Mouse (Mus musculus): Measurements from ENCODE around the gene Nsmce4a. TPM values are rescaled to one million over a fixed set of nuclear protein-coding genes. Genes with fewer than 3 reads are reported as not detected.
"Not testable (repeated sequence)": the region's sequence is repeated elsewhere in the genome, so short reads cannot be mapped to it uniquely, and the experiment has no call there.

Nsmce4a gene
- 10 to 100 TPM; 38.8 to 51.0 (median 43.0) TPM for total RNA-seq (2022)

DNA sequence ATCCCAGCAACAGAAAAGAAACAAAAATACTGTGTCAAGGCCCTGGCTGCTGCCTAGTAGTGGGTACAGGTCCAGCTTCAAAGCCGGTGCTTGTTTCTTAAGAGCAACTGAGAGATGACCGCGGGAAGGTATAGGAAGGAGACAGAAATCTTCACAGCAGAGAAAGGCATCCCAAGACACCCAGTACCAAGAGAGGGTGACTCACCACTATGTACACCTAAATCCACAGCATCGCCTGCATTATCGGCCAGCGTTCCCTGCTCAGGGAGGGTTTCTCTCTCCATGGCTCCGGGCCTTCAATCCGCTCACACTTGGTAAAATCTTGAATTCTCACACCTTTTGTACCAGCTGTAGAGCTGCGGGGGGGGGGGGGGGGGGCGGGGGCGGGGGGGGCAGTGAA is at the start of gene Nsmce4a:
Nsmce4a (minus strand) TSS at position 298 of the 400 bp plus-strand sequence.
- no peak for DNase-seq (ENCODE audit: low spot score)

GRCm38 (mm10) chr7:130622359-130622758 is 49.4 kb upstream of the Nsmce4a start:
- no peak for DNase-seq (ENCODE audit: low spot score)

DNA sequence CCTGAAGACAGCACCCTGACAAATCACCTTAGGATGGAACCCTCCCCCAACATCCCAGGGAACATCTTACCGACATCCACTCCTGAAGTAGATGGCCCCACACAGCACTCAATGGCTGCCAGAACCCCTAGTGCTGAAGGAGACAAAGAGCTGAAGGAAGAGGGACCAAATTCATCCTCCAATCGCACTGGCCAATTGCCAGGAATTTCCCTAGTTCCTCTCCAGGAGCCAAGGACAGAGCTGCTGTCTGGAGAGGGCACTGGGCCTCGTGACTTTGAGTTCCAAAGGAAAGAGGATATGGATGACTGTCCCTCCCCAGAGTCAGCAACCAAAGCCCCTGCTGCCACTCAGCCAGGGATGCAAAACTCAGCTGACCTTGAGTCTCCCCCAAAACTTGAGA is 49.0 kb upstream of the Nsmce4a start:
- no peak for DNase-seq (ENCODE audit: low spot score)

- DNase-seq (ENCODE audit: low spot score) = no peak
These were observed 48.1 kb upstream of the Nsmce4a start for GRCm38 (mm10) chr7:130621068-130621467.

DNA sequence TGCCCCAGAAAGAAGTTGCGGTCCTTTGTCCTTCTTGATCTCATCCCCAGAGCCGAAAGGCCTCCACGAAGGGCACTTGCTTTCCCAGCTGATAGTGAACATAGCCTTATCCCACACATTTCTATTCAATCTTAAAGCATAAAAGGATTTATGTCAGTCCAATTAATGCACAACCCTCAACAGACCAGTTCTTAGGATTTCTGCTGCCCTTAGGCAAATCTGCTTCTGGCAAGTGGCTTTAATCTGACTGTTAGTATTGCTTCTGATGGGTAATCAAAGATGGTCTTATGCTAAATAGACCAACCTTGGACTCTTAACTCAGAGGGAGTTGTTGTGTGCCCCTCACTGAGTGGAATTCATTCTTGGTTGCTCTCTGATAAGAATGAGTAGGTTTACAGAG is 44.7 kb upstream of the Nsmce4a start:
- DNase-seq (ENCODE audit: low spot score) = no peak

DNA sequence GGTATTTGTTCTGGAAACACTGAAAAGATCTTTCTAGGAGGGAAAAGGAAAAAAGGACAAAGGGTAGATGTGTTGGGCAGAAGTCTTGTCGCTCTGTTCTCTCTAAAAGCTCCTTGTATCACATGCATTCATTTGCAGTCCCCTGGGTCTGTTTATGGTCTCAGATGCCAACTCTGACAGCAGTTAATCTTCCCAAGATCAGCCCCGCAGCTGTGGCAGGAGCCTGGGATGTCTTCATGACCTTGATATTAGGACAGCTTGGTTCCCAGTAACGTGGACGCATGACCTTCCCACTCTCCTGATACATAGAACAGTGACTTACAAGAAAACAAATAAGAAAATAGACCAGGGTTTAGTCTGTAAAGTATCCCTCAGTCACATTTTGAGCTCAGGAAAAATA is 41.1 kb upstream of the Nsmce4a start:
- no peak for DNase-seq (ENCODE audit: low spot score)

- no peak for DNase-seq (ENCODE audit: low spot score)
These were observed 34.0 kb upstream of the Nsmce4a start for GRCm38 (mm10) chr7:130606958-130607357.

- DNase-seq (ENCODE audit: low spot score) = no peak
These were observed 32.2 kb upstream of the Nsmce4a start for GRCm38 (mm10) chr7:130605111-130605510.

DNA sequence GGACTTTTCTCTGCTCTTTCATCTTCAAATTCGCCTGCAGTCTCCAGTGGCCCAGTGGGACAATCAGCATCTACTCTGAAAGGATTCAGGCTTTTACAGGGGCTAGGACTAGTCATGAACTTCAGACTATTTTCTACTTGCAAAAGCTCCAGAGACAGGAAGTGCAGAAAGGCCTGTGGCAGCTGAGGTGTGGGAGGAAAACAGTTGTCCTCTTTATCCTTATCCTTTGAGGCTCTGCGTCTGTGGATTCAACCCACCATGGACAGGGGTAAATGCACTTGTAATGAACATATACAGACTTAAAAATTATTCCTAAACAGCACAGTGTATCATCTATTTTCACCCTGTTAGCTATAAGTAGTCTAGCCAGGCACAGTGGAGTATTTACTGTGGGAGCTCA is 31.5 kb upstream of the Nsmce4a start:
- no peak for DNase-seq (ENCODE audit: low spot score)

DNA sequence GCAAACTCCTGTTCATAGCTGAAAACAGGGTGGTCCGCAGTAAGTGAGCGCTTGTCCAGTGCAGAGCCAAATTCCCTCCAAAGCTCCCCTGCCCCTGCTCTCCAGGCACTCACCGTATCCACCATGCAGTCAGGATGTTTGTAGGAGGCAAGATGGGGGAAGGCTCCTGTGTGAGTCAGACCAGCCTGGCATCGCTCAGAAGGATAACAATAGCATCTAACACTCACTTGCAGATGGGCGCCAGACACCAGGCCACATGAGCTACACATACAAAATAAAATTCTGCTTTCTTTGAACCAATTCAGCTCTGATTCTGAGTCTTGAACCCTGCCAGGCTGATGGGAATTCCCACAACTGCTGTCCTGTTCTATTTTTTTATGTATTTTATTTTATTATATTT is 30.6 kb upstream of the Nsmce4a start:
- no peak for DNase-seq (ENCODE audit: low spot score)

DNA sequence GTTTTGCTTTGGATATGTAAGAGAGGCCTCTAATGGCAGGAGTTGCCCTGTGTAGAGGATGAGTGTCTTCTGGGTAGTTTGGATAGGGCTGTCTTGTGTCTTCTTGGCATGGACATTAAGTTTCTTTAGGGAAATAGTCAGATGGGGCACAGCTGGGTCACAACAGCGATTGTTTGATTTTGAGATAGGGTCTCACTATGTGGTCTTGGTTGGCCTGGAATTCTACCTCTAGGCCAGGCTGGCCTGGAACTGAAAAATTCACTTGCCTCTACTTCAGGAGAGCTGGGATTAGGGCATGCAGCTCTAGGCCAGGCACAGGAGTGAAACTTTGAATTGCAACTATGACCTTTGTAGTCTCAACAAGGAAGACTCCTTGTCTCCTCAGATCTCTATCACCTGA is 29.9 kb upstream of the Nsmce4a start:
- no peak for DNase-seq (ENCODE audit: low spot score)

GRCm38 (mm10) chr7:130600546-130600945 is 27.6 kb upstream of the Nsmce4a start:
- no peak for DNase-seq (ENCODE audit: low spot score)

DNA sequence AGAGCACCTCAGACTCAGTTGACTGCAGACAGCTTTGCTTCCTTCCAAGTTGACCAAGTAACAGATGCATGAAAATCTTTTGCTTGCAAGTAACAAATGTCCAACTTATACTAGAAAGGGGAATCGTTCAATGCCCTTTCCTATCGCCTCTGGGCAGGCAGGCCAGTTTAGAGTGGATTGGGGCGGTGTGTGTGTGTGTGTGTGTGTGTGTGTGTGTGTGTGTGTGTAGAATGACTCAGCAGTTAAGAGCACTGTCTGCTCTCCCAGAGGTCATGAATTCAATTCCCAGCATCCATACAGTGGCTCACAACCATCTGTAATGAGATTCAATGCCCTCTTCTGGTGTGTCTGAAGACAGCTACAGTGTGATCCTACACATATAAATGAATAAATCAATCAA is 27.2 kb upstream of the Nsmce4a start:
- DNase-seq (ENCODE audit: low spot score) = no peak

DNA sequence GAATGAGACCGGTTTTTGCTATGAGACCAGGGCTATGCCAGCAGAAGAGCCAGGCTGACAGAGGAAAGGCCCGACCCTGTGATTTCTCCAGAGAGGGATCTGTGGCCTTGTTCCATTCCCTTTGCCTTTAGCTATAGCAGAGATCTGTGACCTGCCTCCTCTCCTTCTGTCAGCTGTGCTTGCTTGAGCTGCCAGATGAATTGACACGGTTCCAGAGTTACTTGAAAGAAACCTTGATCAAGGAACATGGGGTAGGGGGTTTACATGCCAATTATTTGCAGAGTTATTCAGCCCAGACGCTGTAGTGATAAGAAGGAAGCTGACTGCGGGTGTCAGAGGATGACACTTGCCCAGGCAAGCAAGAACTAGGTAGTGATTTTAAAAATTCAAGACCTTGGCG is 24.6 kb upstream of the Nsmce4a start:
- no peak for DNase-seq (ENCODE audit: low spot score)

DNA sequence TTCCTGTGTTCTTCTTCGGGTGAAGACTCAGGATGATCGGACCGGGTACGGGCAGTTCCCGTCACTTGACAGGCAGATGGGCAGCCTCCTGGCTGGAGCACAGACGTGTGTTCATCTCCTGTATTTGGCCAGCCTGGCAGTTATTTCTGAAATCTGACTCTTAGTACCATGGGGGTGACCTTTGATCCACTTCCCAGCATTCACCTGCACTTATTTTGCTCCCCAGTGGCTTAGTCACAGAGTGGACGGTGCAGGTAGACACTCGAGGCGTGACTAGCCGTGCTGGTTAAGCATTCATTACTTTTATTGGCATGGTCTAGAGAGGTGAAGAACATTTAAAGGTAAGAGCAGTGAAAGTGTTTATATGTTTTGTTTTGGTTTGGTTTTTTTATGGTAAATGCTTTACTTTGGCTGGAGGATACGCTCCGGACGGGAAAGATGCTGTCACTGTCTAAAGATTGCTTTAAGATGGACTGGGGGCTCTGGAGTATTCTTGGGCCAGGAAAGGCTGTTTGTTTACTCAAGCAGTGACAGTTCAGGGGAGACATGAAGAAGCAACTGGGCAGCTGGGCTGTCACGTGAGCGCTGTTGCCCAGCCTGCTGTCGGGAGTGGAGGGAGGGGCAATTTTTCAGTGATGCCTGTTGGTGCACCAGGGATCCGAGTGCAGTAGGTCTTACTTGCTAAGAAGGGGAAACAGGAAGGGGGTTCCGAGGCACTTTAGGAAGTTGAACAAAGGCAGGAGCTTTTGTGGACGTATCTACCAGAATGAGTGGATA is 23.3 kb upstream of the Nsmce4a start:
- DNase-seq (ENCODE audit: low spot score) = not testable (repeated sequence)

DNA sequence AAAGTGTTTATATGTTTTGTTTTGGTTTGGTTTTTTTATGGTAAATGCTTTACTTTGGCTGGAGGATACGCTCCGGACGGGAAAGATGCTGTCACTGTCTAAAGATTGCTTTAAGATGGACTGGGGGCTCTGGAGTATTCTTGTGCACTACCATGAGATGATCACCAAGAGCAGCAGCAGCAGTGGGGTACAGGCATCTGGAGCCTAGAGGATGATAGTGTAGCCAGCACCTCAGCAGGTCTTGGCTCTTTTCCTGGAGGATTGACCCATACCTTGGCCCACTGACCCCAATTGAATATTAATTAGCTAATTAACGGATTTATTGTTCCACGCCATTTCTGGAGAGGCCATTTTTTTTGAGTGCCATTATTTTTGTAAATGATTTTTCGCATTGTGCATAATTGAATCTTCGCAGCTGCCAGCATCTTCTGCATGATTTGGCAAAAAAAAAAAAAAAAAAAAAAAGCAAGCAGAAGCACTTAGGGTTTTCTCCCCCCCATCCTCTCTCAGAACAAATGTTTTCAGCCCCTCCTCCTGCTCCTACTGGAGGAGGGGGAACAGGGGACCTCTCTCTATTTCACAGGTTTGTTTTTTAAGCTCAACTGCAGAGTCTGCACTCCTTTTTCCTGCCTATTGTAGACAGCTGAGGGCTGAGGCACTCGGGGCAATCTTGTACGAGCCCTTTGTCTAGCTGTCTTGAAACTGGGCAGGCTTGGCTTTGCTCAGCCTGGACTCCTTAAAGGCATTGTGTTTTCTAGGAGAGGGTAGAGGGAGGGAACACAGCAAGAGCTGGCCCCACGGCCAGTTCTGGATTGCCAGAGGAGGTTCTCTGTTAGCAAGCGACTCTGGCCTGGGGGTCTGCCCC is 20.7 kb upstream of the Nsmce4a start:
- DNase-seq (ENCODE audit: low spot score) = not testable (repeated sequence)

- DNase-seq (ENCODE audit: low spot score) = not testable (repeated sequence)
These were observed 20.1 kb upstream of the Nsmce4a start for GRCm38 (mm10) chr7:130592975-130593374.

DNA sequence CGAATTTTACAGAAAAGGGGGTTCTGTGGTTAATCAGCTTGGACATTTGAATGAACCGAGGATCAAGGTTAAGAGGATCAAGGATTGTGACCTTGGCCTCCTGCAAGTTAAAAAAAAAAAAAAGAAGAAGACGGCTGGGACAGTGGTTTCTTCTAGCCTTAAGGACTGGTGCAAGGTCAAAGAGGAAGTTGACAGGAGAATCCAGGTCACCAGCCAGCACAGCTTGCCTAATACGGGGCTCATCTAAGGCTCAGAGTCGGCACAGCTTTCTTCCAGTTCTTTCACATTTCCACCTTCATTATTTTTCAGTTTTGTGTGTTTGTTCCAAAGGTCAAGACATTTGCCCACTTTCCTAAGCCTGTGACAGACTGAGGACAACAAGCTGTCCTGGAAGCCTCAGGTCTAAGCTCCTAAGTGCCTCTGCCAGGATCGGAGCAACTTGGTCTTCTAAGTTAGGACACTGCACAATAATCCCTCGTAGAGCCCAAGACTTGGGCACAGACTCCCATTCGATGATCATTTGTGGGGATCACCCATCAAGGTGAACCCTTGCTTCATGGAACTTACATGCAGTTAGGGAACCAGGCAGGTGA is 18.0 kb upstream of the Nsmce4a start:
- DNase-seq (ENCODE audit: low spot score) = no peak

DNA sequence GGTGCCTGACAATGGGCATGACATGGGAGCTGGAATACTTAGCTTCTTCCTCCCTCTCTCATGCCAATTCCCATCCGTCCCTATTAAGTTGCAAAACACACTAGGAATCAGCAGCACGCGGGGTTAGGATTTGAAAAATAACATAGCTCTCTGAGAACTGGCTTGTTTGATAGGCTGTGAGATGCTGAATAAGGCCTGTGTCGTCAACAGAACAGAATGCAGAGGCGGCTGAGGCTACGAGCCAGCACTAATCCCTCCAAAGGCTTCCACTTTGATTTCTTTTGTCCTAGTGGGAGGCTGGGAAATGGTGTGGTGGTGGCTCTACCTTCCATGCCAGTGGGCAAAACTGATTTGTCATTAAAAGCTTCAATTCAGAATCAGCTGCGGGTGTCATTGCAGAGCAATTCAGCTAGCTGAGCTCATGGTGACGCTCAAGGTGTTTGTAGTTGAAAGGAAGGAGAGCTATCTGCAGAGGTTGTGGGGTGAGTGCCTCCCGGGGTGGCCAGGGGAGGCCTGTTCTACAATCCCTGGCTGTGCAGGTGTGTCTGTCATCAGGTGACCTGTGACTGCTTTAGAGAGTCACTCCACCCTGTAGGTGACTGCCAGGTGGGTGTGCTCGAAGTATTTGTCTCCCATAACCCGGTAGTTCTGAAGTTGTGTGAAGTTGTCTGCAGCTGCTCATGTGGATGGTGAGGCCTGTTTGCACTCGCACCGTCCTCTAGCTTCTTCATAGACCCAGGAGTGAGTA is 17.3 kb upstream of the Nsmce4a start:
- no peak for DNase-seq (ENCODE audit: low spot score)

DNA sequence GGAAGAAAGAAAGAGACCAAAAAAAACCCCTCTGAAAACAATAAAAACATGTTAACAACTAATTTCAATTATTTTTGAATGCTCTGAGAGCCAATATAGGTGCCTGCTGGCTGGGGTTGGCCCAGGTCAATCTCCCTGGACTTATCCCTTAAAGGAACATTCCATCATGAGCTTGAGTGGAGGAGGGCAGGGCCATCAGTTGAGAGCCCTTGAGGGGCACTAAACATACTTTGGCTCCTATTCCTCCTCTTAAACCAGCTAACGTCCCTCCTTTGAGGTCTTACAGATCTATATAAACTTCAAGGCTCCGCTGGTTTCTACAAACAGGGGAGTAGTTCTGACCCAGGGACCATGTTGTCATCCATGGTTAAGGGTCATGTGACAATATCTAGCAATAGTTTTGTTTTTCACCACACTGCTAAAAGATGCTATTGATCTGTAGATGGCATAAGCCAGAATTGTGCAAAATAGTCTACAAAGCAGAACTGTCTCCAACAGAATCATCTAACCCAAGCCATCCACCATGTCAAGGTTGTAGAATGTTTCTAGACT is 13.7 kb upstream of the Nsmce4a start:
- DNase-seq (ENCODE audit: low spot score) = no peak

DNA sequence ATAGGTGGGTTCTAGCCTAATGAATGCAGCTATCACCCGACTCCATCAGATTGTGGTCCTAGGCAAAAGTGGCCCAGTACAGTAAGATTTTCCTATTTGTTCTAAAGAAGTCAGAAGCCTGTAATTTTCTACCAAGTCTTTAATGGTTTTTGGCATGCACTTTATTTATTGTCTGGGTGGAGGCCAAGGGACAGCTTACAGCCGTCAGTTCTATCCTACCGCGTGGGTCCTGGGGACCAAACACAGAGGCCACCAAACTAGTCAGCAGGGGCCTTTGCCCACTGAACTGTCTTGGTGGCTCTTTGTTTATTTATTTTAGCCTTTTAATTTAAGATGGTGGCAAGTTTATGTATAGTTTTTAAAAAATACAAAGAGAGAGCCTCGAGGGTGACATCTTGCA is 5.7 kb upstream of the Nsmce4a start:
- DNase-seq (ENCODE audit: low spot score) = no peak
